Mouse (Mus musculus) intestine, postnatal 0 days (tissue): ENCODE data around the gene Faap24. TPM values are rescaled to one million over a fixed set of nuclear protein-coding genes. Genes with fewer than 3 reads are reported as not detected.

Source experiments
- ATAC-seq: fragments of 200-750 bp; cut with Nextera tagmentation; 2 replicates; pipeline ENCODE4 v1.8.0; 2017; ENCODE audit warnings: mild to moderate bottlenecking, moderate TSS enrichment, moderate library complexity
- H3K27ac ChIP-seq: fragments of 300-500 bp; sonication (generic); 2 replicates; pipeline ENCODE4 v1.5.1; 2014; ENCODE audit warnings: mild to moderate bottlenecking, low read depth, low read length, moderate library complexity
- H3K27me3 ChIP-seq: fragments of 300-500 bp; sonication (generic); replicated peaks from 2 replicates; pipeline ENCODE4 v1.6.1; 2014; ENCODE audit warnings: low read length, mixed read lengths; ENCODE audit not compliant: control insufficient read depth, insufficient read depth
- H3K36me3 ChIP-seq: fragments of 300-500 bp; sonication (generic); 2 replicates; pipeline ENCODE4 v1.6.1; 2014; ENCODE audit warnings: mild to moderate bottlenecking, moderate library complexity; ENCODE audit not compliant: control insufficient read depth, insufficient read depth
- H3K4me1 ChIP-seq: fragments of 300-500 bp; sonication (generic); replicated peaks from 2 replicates; pipeline ENCODE4 v1.6.1; 2014; ENCODE audit warnings: antibody characterized with exemption, low read length, mixed read lengths; ENCODE audit not compliant: control insufficient read depth, insufficient read depth
- H3K4me2 ChIP-seq: fragments of 300-500 bp; sonication (generic); replicated peaks from 2 replicates; pipeline ENCODE4 v1.6.1; 2014; ENCODE audit warnings: low read depth, mild to moderate bottlenecking, moderate library complexity
- H3K4me3 ChIP-seq: fragments of 300-500 bp; sonication (generic); 2 replicates; pipeline ENCODE4 v1.5.1; 2014; ENCODE audit warnings: low read depth, low read length
- H3K9ac ChIP-seq: fragments of 300-500 bp; sonication (generic); 2 replicates; pipeline ENCODE4 v1.6.1; 2014; ENCODE audit warnings: mild to moderate bottlenecking, low read depth, low read length
- H3K9me3 ChIP-seq: fragments of 300-500 bp; sonication (generic); 2 replicates; pipeline ENCODE4 v1.6.1; 2016; ENCODE audit warnings: mixed run types; ENCODE audit not compliant: control insufficient read depth
- CTCF ChIP-seq: sonication (generic); IDR thresholded peaks from 2 replicates; pipeline ENCODE4 v1.5.1; 2016; ENCODE audit warnings: low read depth, mild to moderate bottlenecking, control low read depth, antibody characterized with exemption, moderate library complexity
- WGBS: fragments of 180-500 bp; shearing (Covaris S2); extraction: QIAGEN DNeasy Blood & Tissue Kit; methylation state at CpG from one replicate; pipeline ENCODE4 v1.1.7; 2014; 5-methylcytosine and 5-hydroxymethylcytosine counted together
- polyA plus RNA-seq: library from polyadenylated mRNA; unstranded; fragments of >200 nt; fragmentation: Nextera tagmentation; extraction: Ambion mirVana; gene quantifications from 2 replicates; pipeline ENCODE4 v1.2.1, GENCODE M21; 2015

Faap24 gene
- polyA plus RNA-seq, 1 experiment from 2014 or later: 9.3 TPM

DNA sequence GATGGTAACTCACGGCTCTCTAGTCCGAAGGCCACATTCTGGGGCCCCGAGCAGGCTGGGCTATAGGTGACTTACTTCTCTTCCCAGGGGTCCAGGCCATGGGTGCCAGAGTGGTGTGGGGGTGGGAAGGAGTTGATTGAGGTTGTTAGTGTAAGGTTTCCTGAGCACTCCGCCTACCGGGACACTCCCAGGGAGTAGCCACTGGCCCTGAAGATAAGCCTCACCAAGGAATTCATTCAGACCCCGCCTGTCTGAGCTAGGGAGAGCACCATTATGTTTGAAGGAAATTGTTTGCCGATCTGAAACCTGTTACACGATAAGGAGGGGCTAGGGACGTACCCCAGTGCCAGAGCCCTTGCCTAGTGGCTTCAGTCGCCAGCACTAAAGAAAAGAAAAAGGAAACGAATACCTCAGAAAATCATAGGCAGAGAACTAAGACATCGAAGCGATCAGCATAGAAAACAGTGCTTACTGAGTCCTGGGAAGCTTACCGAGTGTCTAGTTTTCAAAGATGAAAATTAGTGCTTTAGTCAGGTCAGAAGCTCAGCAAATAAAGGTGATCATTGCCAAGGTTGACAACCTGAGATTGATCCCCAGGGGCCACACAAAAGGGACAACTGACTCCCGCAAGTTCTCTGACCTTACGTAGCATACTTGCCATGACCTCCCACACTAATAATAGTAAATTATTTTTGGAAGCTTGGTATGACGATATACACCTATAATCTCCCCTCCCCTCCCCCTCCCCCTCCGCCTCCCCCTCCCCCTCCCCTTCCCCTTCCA is 48.5 kb downstream of the Faap24 start:
- ATAC-seq: peak; percentile 33
- no peaks in the 10 kb centered on the region for H3K27me3 ChIP-seq
- no peak for TF ChIP-seq CTCF
- 29% methylated on average over 17 of the region's 18 CpGs for WGBS
- H3K27ac ChIP-seq: peak overlapping the region; percentile 78
- peaks cover 8% of the 10 kb centered on the region; the same call in 1 of the 2 replicates for H3K4me1 ChIP-seq
- H3K9ac ChIP-seq: no peak overlapping the region
- no peak overlapping the region for H3K4me3 ChIP-seq
- no peaks in the 10 kb centered on the region for H3K9me3 ChIP-seq
- peaks cover 7% of the 10 kb centered on the region; the same call in 1 of the 2 replicates for H3K36me3 ChIP-seq
- H3K4me2 ChIP-seq: peak overlapping the region; percentile 50

GRCm38 (mm10) chr7:35344785-35345330 is 51.8 kb downstream of the Faap24 start:
- peak; percentile 65 for ATAC-seq
- Histone ChIP-seq H3K4me3 (no peak overlapping the region), H3K36me3 (peaks cover 7% of the 10 kb centered on the region; the same call in 1 of the 2 replicates), H3K4me1 (peaks cover 8% of the 10 kb centered on the region), H3K27me3 (no peaks in the 10 kb centered on the region), H3K9ac (no peak overlapping the region), H3K9me3 (no peaks in the 10 kb centered on the region), H3K4me2 (no peak overlapping the region), H3K27ac (0 out of 2 replicates have a peak overlapping the region, but pooled peaks have one; percentile 5)
- no peak for TF ChIP-seq CTCF
- 49% methylated on average over 5 of the region's 5 CpGs for WGBS

DNA sequence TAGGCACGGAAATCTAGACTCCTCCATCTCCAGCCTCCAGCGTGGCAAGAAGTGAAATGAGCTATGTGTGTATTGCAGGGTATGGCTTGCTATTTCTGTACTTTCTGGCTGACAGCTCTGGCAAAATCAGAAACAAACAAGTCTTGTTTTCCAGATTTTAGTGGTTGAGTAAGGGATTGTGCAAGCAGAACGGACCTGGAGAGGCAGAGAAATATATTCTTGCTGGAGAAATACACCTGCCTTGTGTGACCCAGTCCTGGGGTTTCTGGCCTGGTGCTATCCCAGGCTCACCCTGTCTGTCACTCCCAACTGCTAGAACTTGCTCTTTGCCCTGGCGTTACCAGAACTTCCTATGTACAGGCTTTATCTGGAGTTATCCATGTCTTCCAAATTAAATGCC is 54.1 kb downstream of the Faap24 start:
- no peak for TF ChIP-seq CTCF
- H3K36me3 ChIP-seq: peaks cover 7% of the 10 kb centered on the region; the same call in 1 of the 2 replicates
- no peak overlapping the region for H3K9ac ChIP-seq
- H3K4me3 ChIP-seq: no peak overlapping the region
- 28% methylated on average over 4 of the region's 4 CpGs for WGBS
- ATAC-seq: no peak
- H3K27ac ChIP-seq: peak overlapping the region; percentile 60; the same call in 1 of the 2 replicates
- H3K4me2 ChIP-seq: 0 out of 2 replicates have a peak overlapping the region, but pooled peaks have one; percentile 13
- H3K27me3 ChIP-seq: no peaks in the 10 kb centered on the region
- H3K4me1 ChIP-seq: peaks cover 3% of the 10 kb centered on the region
- no peaks in the 10 kb centered on the region for H3K9me3 ChIP-seq

Other genes starting within 250 kb of the Faap24 start
- 0.34 and 0.42 TPM in 2 replicates for gene Slc7a10, start 210.5 kb downstream of the Faap24 start, polyA plus RNA-seq
- 1.6 and 2.1 TPM in 2 replicates for gene Lrp3, start 181.3 kb downstream of the Faap24 start, polyA plus RNA-seq
- 8.6 and 9.1 TPM in 2 replicates for gene Gpatch1, start 78.4 kb downstream of the Faap24 start, polyA plus RNA-seq
- 63.3 and 75.0 TPM in 2 replicates for gene Rhpn2, start 62.7 kb downstream of the Faap24 start, polyA plus RNA-seq
- gene Cep89, start 199 bp upstream of the Faap24 start, polyA plus RNA-seq: 9.7 and 10.1 TPM in 2 replicates
- gene Slc7a9, start 52.0 kb upstream of the Faap24 start, polyA plus RNA-seq: 225 and 259 TPM in 2 replicates
- 1.5 and 2.0 TPM in 2 replicates for gene Tdrd12, start 140.9 kb upstream of the Faap24 start, polyA plus RNA-seq
- gene Nudt19, start 159.5 kb upstream of the Faap24 start, polyA plus RNA-seq: 81.1 and 87.4 TPM in 2 replicates
- gene Rgs9bp, start 188.7 kb upstream of the Faap24 start, polyA plus RNA-seq: 0.03 TPM in 2 replicates
- 10.0 and 11.1 TPM in 2 replicates for gene Ankrd27, start 189.4 kb upstream of the Faap24 start, polyA plus RNA-seq